Mouse (Mus musculus) intestine, embryonic 15.5 days (tissue): ENCODE measurements around the gene Yipf6. TPM values are rescaled to one million over a fixed set of nuclear protein-coding genes. Genes with fewer than 3 reads are reported as not detected.
A peak's percentile ranks its signal among the peaks of the same experiment; 100 is the strongest.

Experiments
- ATAC-seq: fragments of 200-750 bp; cut with Nextera tagmentation; 2 replicates; pipeline ENCODE4 v1.8.0; 2017; ENCODE audit warnings: moderate TSS enrichment, moderate library complexity
- H3K27ac ChIP-seq: fragments of 300-500 bp; sonication (generic); 2 replicates; pipeline ENCODE4 v1.5.1; 2015; ENCODE audit warnings: mild to moderate bottlenecking, inconsistent platforms
- H3K27me3 ChIP-seq: fragments of 300-500 bp; sonication (generic); replicated peaks from 2 replicates; pipeline ENCODE4 v1.6.1; 2015; ENCODE audit warnings: inconsistent platforms
- H3K36me3 ChIP-seq: fragments of 300-500 bp; sonication (generic); 2 replicates; pipeline ENCODE4 v1.6.1; 2015; ENCODE audit warnings: inconsistent platforms
- H3K4me1 ChIP-seq: fragments of 300-500 bp; sonication (generic); replicated peaks from 2 replicates; pipeline ENCODE4 v1.6.1; 2015; ENCODE audit warnings: inconsistent platforms
- H3K4me2 ChIP-seq: fragments of 300-500 bp; sonication (generic); replicated peaks from 2 replicates; pipeline ENCODE4 v1.6.1; 2015; ENCODE audit warnings: mild to moderate bottlenecking, inconsistent platforms
- H3K4me3 ChIP-seq: fragments of 300-500 bp; sonication (generic); replicated peaks from 2 replicates; pipeline ENCODE4 v1.5.1; 2015; ENCODE audit warnings: inconsistent platforms
- H3K9ac ChIP-seq: fragments of 300-500 bp; sonication (generic); 2 replicates; pipeline ENCODE4 v1.6.1; 2015; ENCODE audit warnings: inconsistent platforms
- H3K9me3 ChIP-seq: fragments of 300-500 bp; sonication (generic); 2 replicates; pipeline ENCODE4 v1.6.1; 2016; ENCODE audit warnings: inconsistent platforms
- WGBS: fragments of 180-500 bp; shearing (Covaris S2); methylation state at CpG from one replicate; pipeline ENCODE4 v1.1.7; 2015; 5-methylcytosine and 5-hydroxymethylcytosine counted together
- polyA plus RNA-seq: library from polyadenylated mRNA; unstranded; fragments of >200 nt; fragmentation: Nextera tagmentation; extraction: Ambion mirVana; gene quantifications from 2 replicates; pipeline ENCODE4 v1.2.1, GENCODE M21; 2015

The Yipf6 gene
- polyA plus RNA-seq = 25.4 and 25.8 TPM in 2 replicates

DNA sequence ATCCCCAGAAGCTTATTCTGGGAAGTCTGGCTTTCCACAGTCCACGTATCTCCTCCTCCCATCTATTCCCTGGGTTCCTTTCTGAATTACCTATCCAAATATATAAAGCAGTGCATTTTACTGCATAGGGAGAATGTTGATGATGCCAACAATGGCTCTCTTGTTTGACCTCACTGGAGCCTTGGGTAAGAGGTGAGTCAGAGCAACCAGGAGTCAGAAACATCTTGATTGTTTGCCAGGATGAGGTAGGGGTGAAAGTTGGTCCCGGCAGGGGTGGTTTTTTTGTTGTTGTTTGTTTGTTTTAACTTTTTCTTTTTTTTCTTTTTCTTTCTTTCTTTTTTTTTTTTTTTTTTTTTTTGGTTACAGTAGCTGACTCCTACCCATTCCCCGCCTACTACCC is at the start of gene Yipf6:
Gene Yipf6, plus strand, starts transcription at position 216 of the 400 bp plus-strand sequence.
- H3K4me1 ChIP-seq = no peaks in the 10 kb centered on the region
- no peaks in the 10 kb centered on the region for H3K9me3 ChIP-seq
- no peak for ATAC-seq
- peak within 1 kb of the TSS; percentile 60 for H3K4me2 ChIP-seq
- no peaks in the 10 kb centered on the region for H3K27me3 ChIP-seq
- H3K9ac ChIP-seq = peak within 1 kb of the TSS; percentile 54
- no peaks in the 10 kb centered on the region for H3K36me3 ChIP-seq
- H3K4me3 ChIP-seq = peak within 1 kb of the TSS; percentile 58
- 76% methylated on average over 3 of the region's 3 CpGs for WGBS
- peak within 1 kb of the TSS; percentile 89 for H3K27ac ChIP-seq

DNA sequence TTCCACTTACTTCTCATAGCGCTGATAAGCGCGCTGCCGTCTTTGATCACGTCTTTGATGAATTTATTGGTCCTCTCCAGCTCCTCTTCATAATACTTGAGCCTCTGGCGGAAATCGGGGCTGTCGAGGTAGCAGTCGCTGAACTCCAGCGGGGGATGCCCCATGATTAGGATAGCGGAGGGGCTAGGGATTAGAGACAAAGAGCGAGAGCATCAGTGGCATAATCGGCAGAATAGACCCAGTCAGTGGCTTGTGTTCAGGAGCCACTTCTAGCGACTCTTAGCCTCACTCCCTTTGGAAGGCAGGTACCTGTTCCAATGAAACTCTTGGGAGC is 46.1 kb upstream of the Yipf6 start:
- H3K9me3 ChIP-seq = no peaks in the 10 kb centered on the region
- H3K36me3 ChIP-seq = no peaks in the 10 kb centered on the region
- WGBS = 17% methylated on average over 14 of the region's 14 CpGs
- H3K4me1 ChIP-seq = no peaks in the 10 kb centered on the region
- peak overlapping the region; percentile 50 for H3K9ac ChIP-seq
- H3K4me2 ChIP-seq = peak overlapping the region; percentile 60
- peak overlapping the region; percentile 51 for H3K4me3 ChIP-seq
- 0 out of 2 replicates have a peak overlapping the region, but pooled peaks have one; percentile 72 for H3K27ac ChIP-seq
- no peak; the same call in none of the 2 replicates for ATAC-seq
- peaks cover 3% of the 10 kb centered on the region; the same call in 1 of the 2 replicates for H3K27me3 ChIP-seq

DNA sequence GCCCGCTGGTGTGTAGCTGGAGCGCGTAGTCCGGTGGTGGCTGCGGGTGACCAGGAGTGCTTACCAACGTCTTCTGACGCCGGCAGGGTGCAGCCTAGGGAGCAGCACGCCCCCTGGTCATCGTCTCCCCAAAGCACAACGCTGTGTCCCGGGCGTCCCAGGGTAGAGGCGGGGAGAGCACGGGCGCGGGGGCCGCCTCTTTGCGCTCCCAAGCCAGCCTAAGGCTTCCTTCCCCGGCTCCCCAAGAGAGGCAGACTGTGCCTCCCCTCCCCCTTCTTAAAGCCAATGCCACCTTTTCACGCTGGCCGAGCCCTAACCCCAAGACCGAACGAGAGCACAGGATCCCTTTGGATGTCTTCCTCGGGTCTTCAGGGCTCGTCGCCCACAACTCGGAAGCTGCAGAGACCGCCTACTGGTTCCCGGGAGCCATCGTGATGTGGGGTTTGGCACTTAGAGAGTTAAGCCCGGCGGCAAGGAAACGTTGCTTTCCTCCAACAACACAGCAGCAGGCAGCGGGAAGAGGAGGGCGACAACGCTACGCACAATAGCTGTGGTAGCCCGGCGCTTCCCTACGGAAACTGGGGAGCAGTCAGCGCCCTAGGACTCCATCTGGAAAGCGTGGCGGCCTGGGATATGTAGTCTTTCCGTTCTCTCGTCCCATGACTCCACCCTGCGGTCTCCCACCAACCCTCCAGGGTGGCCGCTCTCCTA is 45.6 kb upstream of the Yipf6 start, which contains the start of gene Ophn1:
Gene Ophn1, minus strand, starts transcription at position 620 of the 711 bp plus-strand sequence.
- no peaks in the 10 kb centered on the region for H3K4me1 ChIP-seq
- peak within 1 kb of the TSS; percentile 60 for H3K4me2 ChIP-seq
- ATAC-seq = peak; percentile 96
- no peaks in the 10 kb centered on the region for H3K36me3 ChIP-seq
- H3K9ac ChIP-seq = peak within 1 kb of the TSS; percentile 50
- no peaks in the 10 kb centered on the region for H3K9me3 ChIP-seq
- H3K27me3 ChIP-seq = peaks cover 3% of the 10 kb centered on the region; the same call in 1 of the 2 replicates
- WGBS = 15% methylated on average over 48 of the region's 48 CpGs
- H3K27ac ChIP-seq = peak within 1 kb of the TSS; percentile 72
- H3K4me3 ChIP-seq = peak within 1 kb of the TSS; percentile 51

GRCm38 (mm10) chrX:98898307-98898706 is 37.8 kb upstream of the Yipf6 start:
- 58% methylated on average over 3 of the region's 3 CpGs for WGBS
- H3K9ac ChIP-seq = no peak overlapping the region
- H3K36me3 ChIP-seq = no peaks in the 10 kb centered on the region
- H3K4me1 ChIP-seq = no peaks in the 10 kb centered on the region
- no peaks in the 10 kb centered on the region for H3K9me3 ChIP-seq
- ATAC-seq = no peak
- H3K4me2 ChIP-seq = no peak overlapping the region
- no peak overlapping the region for H3K4me3 ChIP-seq
- H3K27ac ChIP-seq = no peak overlapping the region
- H3K27me3 ChIP-seq = no peaks in the 10 kb centered on the region

DNA sequence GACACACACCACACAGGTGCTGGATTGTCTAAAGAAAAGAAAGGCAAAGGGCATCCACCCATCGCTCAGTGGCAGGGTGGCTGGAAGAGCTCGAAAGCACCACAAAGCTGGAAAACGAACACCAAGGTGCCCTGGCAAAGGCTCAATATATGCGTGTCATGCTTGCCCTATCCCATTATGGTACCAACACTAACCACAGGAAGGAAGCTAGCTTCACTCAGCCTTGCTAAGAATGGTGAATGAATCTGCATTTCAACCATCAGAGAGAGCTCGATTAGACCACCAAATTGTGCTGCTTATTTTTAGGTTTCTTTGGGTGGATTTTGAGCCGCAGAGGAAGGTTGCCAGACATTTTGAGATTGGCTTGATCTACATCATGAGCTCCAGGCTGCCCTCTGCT is 31.9 kb upstream of the Yipf6 start:
- Histone ChIP-seq H3K4me3 (no peak overlapping the region), H3K27me3 (no peaks in the 10 kb centered on the region), H3K9me3 (no peaks in the 10 kb centered on the region), H3K9ac (no peak overlapping the region), H3K4me2 (no peak overlapping the region), H3K36me3 (no peaks in the 10 kb centered on the region), H3K27ac (no peak overlapping the region), H3K4me1 (no peaks in the 10 kb centered on the region)
- 88% methylated on average over 6 of the region's 6 CpGs for whole genome bisulfite sequencing
- ATAC-seq = no peak

DNA sequence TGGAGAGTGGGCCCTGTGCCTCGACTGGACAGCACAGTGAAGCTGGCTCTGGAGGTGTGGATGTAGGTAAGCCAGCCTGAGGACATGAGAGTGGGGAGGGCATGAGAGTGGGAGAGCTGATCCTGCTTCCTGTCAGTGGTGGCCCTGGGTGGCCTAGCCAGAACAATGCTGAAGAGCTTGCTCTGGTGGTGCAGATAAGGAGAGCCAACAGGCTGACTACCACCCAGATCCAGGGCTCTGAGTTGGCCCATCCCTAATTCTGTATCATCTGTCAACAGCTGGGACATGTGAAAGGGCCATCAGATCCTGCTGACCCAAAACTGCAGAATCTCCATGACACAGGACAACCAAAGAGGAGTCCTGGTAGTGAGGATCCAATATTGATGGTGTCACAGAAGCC is 27.2 kb upstream of the Yipf6 start:
- Histone ChIP-seq H3K9ac (no peak overlapping the region), H3K27me3 (no peaks in the 10 kb centered on the region), H3K27ac (no peak overlapping the region), H3K4me1 (no peaks in the 10 kb centered on the region), H3K9me3 (no peaks in the 10 kb centered on the region), H3K36me3 (no peaks in the 10 kb centered on the region), H3K4me2 (no peak overlapping the region), H3K4me3 (no peak overlapping the region)
- no peak for ATAC-seq
- WGBS = 53% methylated on average over 1 of the region's 1 CpGs

GRCm38 (mm10) chrX:98919423-98919822 is 16.7 kb upstream of the Yipf6 start:
- Histone ChIP-seq H3K4me2 (no peak overlapping the region), H3K36me3 (no peaks in the 10 kb centered on the region), H3K27ac (no peak overlapping the region), H3K9ac (no peak overlapping the region), H3K4me1 (no peaks in the 10 kb centered on the region), H3K4me3 (no peak overlapping the region), H3K27me3 (no peaks in the 10 kb centered on the region), H3K9me3 (no peaks in the 10 kb centered on the region)
- 24% methylated on average over 6 of the region's 6 CpGs for WGBS
- ATAC-seq = no peak

GRCm38 (mm10) chrX:98936707-98937554 is 815 bp downstream of the Yipf6 start:
- Histone ChIP-seq H3K27me3 (no peaks in the 10 kb centered on the region), H3K9ac (peak overlapping the region; percentile 54), H3K4me3 (peak overlapping the region; percentile 58), H3K36me3 (no peaks in the 10 kb centered on the region), H3K27ac (peak overlapping the region; percentile 89), H3K4me2 (peak overlapping the region; percentile 60), H3K4me1 (no peaks in the 10 kb centered on the region), H3K9me3 (no peaks in the 10 kb centered on the region)
- 19% methylated on average over 66 of the region's 66 CpGs for WGBS
- ATAC-seq = peak; percentile 94

DNA sequence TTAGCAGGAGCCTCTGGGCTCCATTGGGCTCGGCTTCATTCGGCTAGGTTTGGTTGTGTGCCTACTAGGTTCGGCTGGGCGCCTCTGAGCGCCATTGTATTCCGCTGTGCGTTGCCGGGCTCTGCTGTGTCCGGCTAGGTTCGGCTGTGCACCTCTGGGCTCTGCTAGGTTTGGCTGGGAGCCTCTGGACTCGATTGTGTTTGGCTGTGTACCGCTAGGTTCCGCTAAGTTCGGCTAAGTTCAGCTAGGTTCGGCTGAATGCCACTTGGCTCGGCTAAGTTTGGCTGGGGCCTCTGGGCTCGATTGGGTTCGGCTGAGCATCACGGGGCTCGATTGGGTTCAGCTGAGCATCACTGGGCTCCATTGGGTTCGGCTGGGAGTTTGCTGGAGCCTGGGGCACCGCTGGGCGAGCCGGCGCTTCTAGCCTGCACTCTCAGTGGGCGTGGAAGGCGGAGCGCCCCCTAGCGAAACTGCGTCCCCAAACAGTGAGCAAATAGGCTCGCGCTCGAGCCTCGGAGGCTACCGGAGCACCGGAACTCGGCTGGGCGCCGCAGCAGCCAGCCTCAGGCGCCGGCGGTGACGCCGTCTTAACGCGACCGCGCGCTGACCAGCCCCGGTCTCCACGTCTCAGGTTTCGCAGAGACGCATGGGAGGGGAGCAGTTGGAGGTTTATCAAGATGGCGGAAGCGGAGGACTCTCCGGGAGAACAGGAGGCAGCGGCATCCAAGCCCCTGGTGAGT is 1.6 kb downstream of the Yipf6 start:
- Histone ChIP-seq H3K36me3 (no peaks in the 10 kb centered on the region), H3K9ac (peak overlapping the region; percentile 60), H3K27me3 (no peaks in the 10 kb centered on the region), H3K9me3 (no peaks in the 10 kb centered on the region), H3K4me3 (peak overlapping the region; percentile 58), H3K4me2 (peak overlapping the region; percentile 60), H3K27ac (peak overlapping the region; percentile 89), H3K4me1 (no peaks in the 10 kb centered on the region)
- peak; percentile 91 for ATAC-seq
- 17% methylated on average over 57 of the region's 57 CpGs for WGBS

- Histone ChIP-seq H3K36me3 (no peaks in the 10 kb centered on the region), H3K9me3 (no peaks in the 10 kb centered on the region), H3K4me2 (no peak overlapping the region), H3K4me1 (no peaks in the 10 kb centered on the region), H3K4me3 (no peak overlapping the region), H3K27me3 (no peaks in the 10 kb centered on the region), H3K27ac (no peak overlapping the region), H3K9ac (no peak overlapping the region)
- ATAC-seq = no peak
- 20% methylated on average over 6 of the region's 6 CpGs for WGBS
These were observed 17.8 kb downstream of the Yipf6 start for GRCm38 (mm10) chrX:98953941-98954340.

GRCm38 (mm10) chrX:98958287-98958686 is 22.2 kb downstream of the Yipf6 start:
- Histone ChIP-seq H3K27me3 (no peaks in the 10 kb centered on the region), H3K4me2 (no peak overlapping the region), H3K9ac (no peak overlapping the region), H3K27ac (no peak overlapping the region), H3K4me1 (no peaks in the 10 kb centered on the region), H3K9me3 (no peaks in the 10 kb centered on the region), H3K4me3 (no peak overlapping the region), H3K36me3 (no peaks in the 10 kb centered on the region)
- no peak for ATAC-seq
- WGBS = 89% methylated on average over 9 of the region's 9 CpGs

- Histone ChIP-seq H3K4me1 (no peaks in the 10 kb centered on the region), H3K9me3 (no peaks in the 10 kb centered on the region), H3K36me3 (no peaks in the 10 kb centered on the region), H3K27ac (no peak overlapping the region), H3K9ac (no peak overlapping the region), H3K4me2 (no peak overlapping the region), H3K4me3 (no peak overlapping the region), H3K27me3 (no peaks in the 10 kb centered on the region)
- WGBS = 72% methylated on average over 4 of the region's 4 CpGs
- ATAC-seq = no peak
These were observed 22.9 kb downstream of the Yipf6 start for GRCm38 (mm10) chrX:98959050-98959449.
